Mouse (Mus musculus) common myeloid progenitor, adult 5-6 weeks (primary cell): ENCODE measurements around the gene Sp7. TPM values are rescaled to one million over a fixed set of nuclear protein-coding genes. Genes with fewer than 3 reads are reported as not detected.

Experiments
- ATAC-seq: replicated peaks from 2 replicates; pipeline ENCODE4 v1.8.0; 2016; ENCODE audit warnings: low read depth, mild to moderate bottlenecking, moderate TSS enrichment, inconsistent platforms; ENCODE audit not compliant: poor library complexity, severe bottlenecking
- total RNA-seq: library from RNA; stranded (forward); fragments of 200-1000, 187-1606 nt; gene quantifications from 2 replicates; pipeline ENCODE4 v1.2.3, GENCODE M21; 2017

The Sp7 gene
- total RNA-seq, 1 experiment from 2014 or later, result not detected

DNA sequence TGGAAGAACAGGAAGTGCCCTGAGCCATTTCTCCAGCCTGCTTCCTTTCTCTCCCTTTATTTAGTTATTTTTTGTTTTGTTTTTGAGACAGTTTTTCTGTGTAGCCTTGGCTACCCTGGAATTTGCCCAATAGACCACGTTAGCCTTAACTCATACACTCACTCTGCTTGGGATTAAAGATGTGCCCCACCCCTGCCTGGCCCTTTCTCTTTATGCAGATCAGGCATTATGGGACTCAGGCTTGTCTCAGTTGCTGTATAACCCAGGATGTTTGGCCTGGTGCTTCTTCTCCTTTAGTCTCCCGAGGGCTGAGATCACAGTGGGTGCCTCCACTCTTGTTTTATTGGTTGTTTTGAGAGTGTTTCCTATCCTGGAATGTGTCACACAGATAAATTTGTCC lies 25.5 kb upstream of the Sp7 start:
- no peak for ATAC-seq

GRCm38 (mm10) chr15:102388942-102389341 lies 22.0 kb upstream of the Sp7 start:
- ATAC-seq, result no peak

DNA sequence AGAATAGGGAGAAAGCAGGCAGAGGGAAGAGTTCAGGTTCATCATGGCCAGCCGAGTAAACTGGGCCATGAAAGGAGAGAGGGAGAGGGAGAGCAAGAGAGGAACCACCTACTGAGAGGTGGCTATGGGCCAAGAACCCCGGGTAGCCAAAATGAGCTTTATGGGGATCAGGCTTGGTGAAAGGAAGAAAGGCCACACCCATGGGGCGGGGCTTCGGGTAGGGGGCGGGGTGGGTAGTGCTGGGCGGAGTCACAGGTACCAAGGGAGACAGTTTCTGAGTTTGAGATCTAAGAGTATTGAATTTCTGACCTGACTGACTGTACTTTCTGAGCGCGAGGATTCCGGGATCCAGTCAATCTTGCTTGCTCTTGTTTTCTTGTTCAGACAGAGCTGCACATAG lies 19.7 kb upstream of the Sp7 start:
- 0 out of 2 replicates have a peak, but pooled peaks have one; percentile 32 for ATAC-seq

GRCm38 (mm10) chr15:102383671-102384070 lies 16.7 kb upstream of the Sp7 start:
- ATAC-seq, result no peak

GRCm38 (mm10) chr15:102381575-102381974 lies 14.6 kb upstream of the Sp7 start:
- peak; percentile 62 for ATAC-seq

DNA sequence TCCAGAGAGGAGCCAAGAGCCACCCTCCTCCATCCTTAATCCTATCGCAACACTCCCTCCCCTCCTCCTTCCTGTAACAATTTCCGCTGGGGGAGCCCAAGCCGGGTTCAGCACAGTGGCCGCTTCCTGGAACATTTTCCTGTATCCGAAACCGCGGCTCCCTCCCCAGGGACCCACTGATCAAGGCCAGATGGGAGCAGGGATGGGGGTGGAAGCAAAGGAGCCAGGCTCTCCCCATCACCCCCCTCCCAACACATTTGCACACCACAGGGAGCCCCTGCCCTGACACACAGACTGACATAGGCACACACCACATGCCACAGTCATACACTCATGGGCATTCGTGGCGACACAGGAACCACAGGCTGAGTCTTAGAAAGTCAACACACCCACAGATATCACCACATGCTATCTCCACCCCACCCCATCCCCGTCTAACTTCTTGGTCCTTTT lies 10.9 kb upstream of the Sp7 start:
- peak; percentile 62 for ATAC-seq

DNA sequence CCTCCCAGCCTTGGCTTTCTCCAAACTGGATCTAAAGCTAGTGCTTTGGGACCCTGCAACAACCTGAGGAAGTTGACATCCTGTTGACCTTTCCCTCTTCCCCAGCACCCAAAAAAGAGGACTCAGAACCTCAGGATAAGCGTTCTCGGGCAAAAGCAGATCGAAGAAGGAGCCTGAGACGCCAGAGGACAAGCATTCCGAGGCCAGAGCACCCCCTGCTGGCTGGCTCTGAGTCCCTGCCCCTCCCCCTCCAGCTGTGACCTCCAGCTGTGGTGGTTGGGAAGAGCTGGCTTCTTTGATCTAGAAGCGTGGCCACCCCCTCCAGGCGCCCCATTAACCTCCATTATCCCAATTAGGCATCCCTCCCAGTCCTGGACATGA lies 10.2 kb upstream of the Sp7 start:
- peak; percentile 55 for ATAC-seq

GRCm38 (mm10) chr15:102376453-102377162 lies 9.6 kb upstream of the Sp7 start:
- ATAC-seq, result peak; percentile 69

DNA sequence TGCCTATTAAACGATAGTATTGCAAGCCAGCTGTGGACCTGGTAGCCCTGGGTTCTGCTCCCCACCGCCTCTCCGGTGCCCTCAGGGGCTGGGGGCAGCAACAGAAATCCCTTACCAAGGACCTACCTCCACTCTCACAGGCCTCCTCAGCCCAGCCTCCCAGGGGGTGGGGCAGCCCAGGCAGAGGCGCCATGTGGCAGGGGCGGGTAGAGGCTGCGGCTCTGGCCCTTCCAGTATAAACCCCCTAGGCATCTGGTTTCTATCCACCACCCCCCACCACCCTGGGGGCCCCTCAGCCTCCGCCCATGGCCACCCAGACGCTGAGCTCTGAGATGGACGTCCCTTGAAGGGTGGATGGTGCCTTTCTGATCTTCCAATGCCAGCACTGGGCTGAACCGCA lies 3.7 kb upstream of the Sp7 start:
- ATAC-seq, result no peak

- no peak for ATAC-seq
Measured at GRCm38 (mm10) chr15:102369972-102370371, 3.0 kb upstream of the Sp7 start.

DNA sequence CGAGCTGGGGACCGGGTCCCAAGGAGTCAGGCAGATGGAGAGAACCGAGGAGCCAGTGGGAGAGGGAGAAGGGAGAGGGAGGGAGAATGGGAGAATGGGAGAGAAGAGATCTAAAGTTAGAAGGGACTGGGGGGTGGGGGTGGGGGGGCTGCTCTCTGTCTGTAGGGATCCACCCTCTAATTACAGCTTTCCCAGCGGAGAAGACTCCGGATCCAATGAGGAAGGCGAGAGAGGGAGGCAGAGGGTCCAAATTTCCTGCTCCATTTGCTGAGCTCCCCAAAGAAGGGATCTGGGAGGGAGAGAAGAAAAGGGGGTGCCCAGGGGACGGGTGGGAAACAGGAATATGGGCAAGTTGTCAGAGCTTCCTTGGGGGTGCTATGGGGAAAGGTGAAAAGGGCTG lies 744 bp downstream of the Sp7 start:
- no peak for ATAC-seq

GRCm38 (mm10) chr15:102364678-102365077 lies 2.3 kb downstream of the Sp7 start:
- ATAC-seq, result no peak

DNA sequence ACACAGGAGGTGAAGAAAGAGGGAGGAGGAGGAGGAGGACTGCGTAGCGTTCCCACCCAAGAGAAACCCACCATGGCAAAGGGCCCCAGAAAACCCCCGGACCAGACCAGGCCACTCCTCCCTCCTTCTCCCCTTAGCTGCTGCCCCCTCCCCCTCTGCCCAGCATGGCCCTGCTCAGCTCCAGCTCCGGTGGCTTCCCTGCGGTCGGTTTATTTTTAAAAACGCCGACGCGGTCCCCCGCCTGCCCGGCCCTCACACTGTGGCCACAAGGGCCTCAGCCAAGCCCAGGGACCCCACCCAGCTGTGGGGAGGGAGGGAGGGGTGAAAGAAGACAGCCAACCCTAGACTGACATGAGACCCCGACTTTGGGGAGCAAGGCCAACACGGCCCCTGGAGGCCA lies 4.3 kb downstream of the Sp7 start:
- peak; percentile 40 for ATAC-seq

- ATAC-seq, result no peak
Measured at GRCm38 (mm10) chr15:102358834-102359233, 8.1 kb downstream of the Sp7 start.

DNA sequence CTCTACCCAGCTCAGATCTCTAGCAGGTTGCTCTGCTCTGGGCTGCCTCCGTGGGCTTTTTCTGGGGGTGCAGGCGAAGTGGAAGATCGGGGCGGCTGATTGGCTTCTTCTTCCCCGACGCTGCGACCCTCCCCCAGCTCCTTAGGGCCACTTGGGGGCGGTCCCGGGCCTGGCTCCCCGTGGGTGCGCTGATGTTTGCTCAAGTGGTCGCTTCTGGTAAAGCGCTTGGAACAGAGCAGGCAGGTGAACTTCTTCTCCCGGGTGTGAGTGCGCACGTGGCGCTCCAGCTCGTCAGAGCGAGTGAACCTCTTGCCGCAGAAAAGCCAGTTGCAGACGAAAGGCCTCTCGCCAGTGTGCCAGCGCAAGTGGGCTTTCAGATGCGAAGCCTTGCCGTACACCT lies 8.9 kb downstream of the Sp7 start:
- 0 out of 2 replicates have a peak, but pooled peaks have one; percentile 12 for ATAC-seq

DNA sequence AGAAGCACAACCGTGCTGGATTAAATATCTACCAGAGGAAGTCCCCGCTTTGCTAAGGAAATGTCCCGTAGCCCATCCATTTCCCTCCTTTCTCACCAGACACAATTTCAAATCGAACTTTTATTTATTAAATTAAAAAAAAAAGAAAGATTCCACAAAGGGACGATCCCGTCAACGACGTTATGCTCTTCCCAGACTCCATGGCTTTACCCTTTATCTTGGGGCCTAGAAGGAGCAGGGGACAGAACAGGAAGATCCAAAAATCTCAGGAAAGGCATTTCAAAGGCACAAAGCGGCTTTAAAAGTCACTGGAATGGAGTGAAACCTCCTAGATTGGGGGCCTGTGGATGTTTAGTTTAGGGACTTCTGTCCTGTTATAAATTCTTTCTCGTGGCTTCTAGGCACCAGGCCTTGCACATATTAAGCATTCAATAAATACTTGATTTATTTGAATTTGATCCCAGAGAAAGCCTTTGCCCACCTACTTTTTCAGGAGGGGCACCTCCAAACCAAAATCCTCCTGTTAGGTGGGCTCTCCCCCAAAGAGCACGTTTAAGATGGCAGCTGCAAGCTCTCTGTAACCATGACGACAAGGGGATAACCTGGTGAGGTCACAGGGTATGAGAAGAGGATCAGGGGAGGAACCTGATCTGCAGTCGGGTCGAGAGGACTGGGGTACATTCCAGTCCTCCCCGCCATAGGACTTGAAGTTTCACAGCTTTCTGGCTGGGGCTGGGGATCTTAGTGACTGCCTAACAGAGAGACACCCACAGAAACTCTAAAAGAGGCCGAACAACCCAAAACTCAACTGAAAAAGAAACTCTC lies 10.3 kb downstream of the Sp7 start:
- ATAC-seq, result no peak

DNA sequence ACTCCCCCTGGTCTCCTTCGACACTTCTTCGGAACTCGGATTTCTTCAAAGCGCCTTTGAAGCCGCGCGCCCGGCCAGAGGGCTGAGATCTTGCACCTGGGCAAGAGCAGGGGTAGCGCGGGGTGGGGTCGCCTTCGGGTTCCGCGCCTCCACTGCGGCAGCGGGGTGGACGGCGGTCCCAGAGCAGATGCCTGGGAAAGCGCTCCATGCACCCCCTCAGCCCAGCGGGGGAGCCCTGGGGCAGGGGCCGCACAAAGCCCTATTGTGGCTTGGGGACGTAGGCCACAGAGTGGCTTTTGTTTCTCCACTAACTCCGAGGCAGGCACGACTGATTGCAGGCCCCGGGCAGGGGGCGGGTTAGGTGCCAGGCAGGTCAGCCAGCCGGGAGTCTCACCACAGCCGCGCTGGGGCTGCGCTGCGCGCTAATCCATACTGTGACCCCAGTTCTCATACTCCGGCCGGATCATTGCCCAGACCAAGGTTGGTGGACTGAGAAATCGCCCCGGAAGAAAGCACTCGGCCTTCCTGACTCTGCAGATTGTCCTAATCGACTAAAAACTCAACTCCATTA lies 11.0 kb downstream of the Sp7 start:
- peak; percentile 23; the same call in 1 of the 2 replicates for ATAC-seq

DNA sequence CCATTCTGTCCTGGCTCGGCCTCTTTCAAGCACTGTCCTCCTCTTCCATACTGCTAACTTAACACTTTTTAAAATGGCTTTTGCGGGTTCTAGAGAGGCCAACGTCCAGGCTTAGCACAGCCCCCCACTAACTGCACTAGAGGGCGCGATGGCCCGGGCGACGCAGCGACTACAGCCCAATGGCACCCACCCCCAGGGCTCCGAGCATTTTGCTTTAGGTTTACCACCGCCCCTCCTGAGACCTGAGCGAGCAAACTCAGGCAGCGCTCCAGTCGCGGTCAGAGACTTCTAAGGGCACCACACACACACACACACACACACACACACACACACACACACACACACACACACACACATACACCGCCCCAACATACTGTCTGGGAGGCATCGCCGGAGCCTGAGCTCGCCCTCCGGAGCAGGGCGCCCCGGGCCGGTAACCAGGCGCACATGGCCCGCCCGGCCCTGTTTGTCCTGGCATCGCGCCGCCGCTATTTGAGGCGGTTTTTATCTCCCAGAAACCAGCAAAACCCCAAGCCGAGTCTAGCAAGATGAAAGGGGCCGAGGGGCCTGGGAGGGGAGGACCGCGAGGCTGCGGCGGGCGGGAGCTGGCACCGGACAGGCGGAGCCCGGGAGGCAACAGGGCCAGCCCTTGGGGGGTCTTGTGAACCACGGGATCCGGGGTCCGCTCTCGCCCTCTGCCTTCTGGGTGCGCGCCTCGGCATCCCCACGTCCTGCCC lies 11.7 kb downstream of the Sp7 start:
- ATAC-seq, result peak; percentile 27

GRCm38 (mm10) chr15:102353986-102354385 lies 13.0 kb downstream of the Sp7 start:
- ATAC-seq, result no peak

DNA sequence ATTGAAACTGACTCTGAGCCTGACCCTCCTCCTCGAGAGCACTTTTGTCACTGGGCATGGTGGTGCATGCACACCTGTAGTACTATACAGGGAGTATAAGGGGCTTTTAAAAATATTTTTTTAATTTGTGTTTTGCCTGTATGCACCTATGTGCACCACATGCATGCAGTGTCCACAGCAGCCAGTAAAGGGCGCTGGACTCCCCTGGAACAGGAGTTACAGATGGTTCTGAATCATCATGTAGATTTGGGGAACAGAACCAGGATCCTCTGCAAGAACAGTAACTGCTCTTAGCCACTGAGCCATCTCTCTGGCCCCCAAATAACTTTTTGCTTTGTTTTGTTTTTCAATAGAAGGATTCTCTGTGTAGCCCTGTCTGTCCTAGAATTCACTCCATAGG lies 14.8 kb downstream of the Sp7 start:
- no peak for ATAC-seq
